Mouse (Mus musculus): ENCODE measurements around the gene Bdkrb2. TPM values are rescaled to one million over a fixed set of nuclear protein-coding genes. Genes with fewer than 3 reads are reported as not detected.

The Bdkrb2 gene
- polyA plus RNA-seq, 1 experiment: not detected

GRCm38 (mm10) chr12:105634374-105635067, 71.5 kb downstream of the Bdkrb2 start:
- Histone ChIP-seq H3K4me1 (ENCODE audit: control insufficient read depth, insufficient read depth, insufficient read length, low read length) (no peaks in the 10 kb centered on the region), H3K27ac (replicated peaks; ENCODE audit: low read depth, low read length) (no peak overlapping the region), H3K4me3 (ENCODE audit: insufficient read depth, low read depth, low read length) (no peak overlapping the region)

GRCm38 (mm10) chr12:105636551-105636950, 73.5 kb downstream of the Bdkrb2 start:
- Histone ChIP-seq H3K4me3 (ENCODE audit: insufficient read depth, low read depth, low read length) (no peak overlapping the region), H3K27ac (replicated peaks; ENCODE audit: low read depth, low read length) (no peak overlapping the region), H3K4me1 (ENCODE audit: control insufficient read depth, insufficient read depth, insufficient read length, low read length) (no peaks in the 10 kb centered on the region)

GRCm38 (mm10) chr12:105637554-105637953, 74.5 kb downstream of the Bdkrb2 start:
- Histone ChIP-seq H3K4me1 (ENCODE audit: control insufficient read depth, insufficient read depth, insufficient read length, low read length) (no peaks in the 10 kb centered on the region), H3K27ac (replicated peaks; ENCODE audit: low read depth, low read length) (no peak overlapping the region), H3K4me3 (ENCODE audit: insufficient read depth, low read depth, low read length) (no peak overlapping the region)

GRCm38 (mm10) chr12:105642770-105643321, 79.8 kb downstream of the Bdkrb2 start:
- Histone ChIP-seq H3K4me3 (ENCODE audit: insufficient read depth, low read depth, low read length) (no peak overlapping the region), H3K27ac (replicated peaks; ENCODE audit: low read depth, low read length) (no peak overlapping the region)

More at GRCm38 (mm10) chr12:105642770-105643321, 79.8 kb downstream of the Bdkrb2 start:
- no peaks in the 10 kb centered on the region for H3K4me1 ChIP-seq (ENCODE audit: control insufficient read depth, insufficient read depth, insufficient read length, low read length)

Other genes with a start within 250 kb of the Bdkrb2 start
- gene Tunar, start 229.4 kb upstream of the Bdkrb2 start, polyA plus RNA-seq (2012; ENCODE audit: insufficient read depth, insufficient read length, missing spikeins): not detected in 2 replicates
- 0.46 and 0.63 TPM in 2 replicates for gene D430019H16Rik, start 109.4 kb upstream of the Bdkrb2 start, polyA plus RNA-seq (2012; ENCODE audit: insufficient read depth, insufficient read length, missing spikeins)
- not detected in 2 replicates for gene Bdkrb1, start 39.9 kb downstream of the Bdkrb2 start, polyA plus RNA-seq (2012; ENCODE audit: insufficient read depth, insufficient read length, missing spikeins)
- gene Gskip, start 121.6 kb downstream of the Bdkrb2 start, polyA plus RNA-seq (2012; ENCODE audit: insufficient read depth, insufficient read length, missing spikeins): 17.5 and 19.6 TPM in 2 replicates
- gene Atg2b, start 122.0 kb downstream of the Bdkrb2 start, polyA plus RNA-seq (2012; ENCODE audit: insufficient read depth, insufficient read length, missing spikeins): 8.6 and 9.4 TPM in 2 replicates
- not detected in 2 replicates for gene Ak7, start 142.8 kb downstream of the Bdkrb2 start, polyA plus RNA-seq (2012; ENCODE audit: insufficient read depth, insufficient read length, missing spikeins)
- gene Papola, start 221.5 kb downstream of the Bdkrb2 start, polyA plus RNA-seq (2012; ENCODE audit: insufficient read depth, insufficient read length, missing spikeins): 80.7 and 86.2 TPM in 2 replicates